Comparison of ENCODE assay signal across 9 mouse cellular contexts in genomic region chr8:10249156-10249555, GRCm38 (mm10).
DNase-seq lines count a peak whose midpoint lies in the region; ATAC-seq lines count a peak whose summit lies in the region.
"Had no signal": no experiment of that assay in that cellular context is flagged by ENCODE, and none has a peak within 500 bp of the region (broad histone marks: within the 10 kb centered on the region; RNA-seq: fewer than 3 reads in every experiment).

No protein-coding gene starts in this region.

- H3K27ac ChIP-seq in embryonic facial prominence, embryonic 13.5 days = no peak overlapping the region
- H3K27ac ChIP-seq in hindbrain, embryonic 12.5 days = no peak overlapping the region
- H3K27ac ChIP-seq in neural tube, embryonic 11.5 days (ENCODE audit: low read depth, low read length) = no peak overlapping the region
- H3K27ac ChIP-seq: embryonic facial prominence, embryonic 15.5 days had no signal

- peaks cover 6% of the 10 kb centered on the region for H3K4me1 ChIP-seq in embryonic facial prominence, embryonic 13.5 days
- H3K4me1 ChIP-seq in hindbrain, embryonic 12.5 days = peaks cover 8% of the 10 kb centered on the region
- no peaks in the 10 kb centered on the region for H3K4me1 ChIP-seq in neural tube, embryonic 11.5 days (ENCODE audit: control insufficient read depth, insufficient read depth, low read length)

- no peak overlapping the region for H3K9ac ChIP-seq in embryonic facial prominence, embryonic 13.5 days
- H3K9ac ChIP-seq in hindbrain, embryonic 12.5 days = no peak overlapping the region
- H3K9ac ChIP-seq in neural tube, embryonic 11.5 days (ENCODE audit: low read length) = no peak overlapping the region
- H3K9ac ChIP-seq: embryonic facial prominence, embryonic 15.5 days had no signal

- H3K4me2 ChIP-seq in embryonic facial prominence, embryonic 13.5 days = peak overlapping the region; percentile 33
- H3K4me2 ChIP-seq in hindbrain, embryonic 12.5 days (replicated peaks) = peak overlapping the region; percentile 56
- peak overlapping the region; percentile 30; the same call in 1 of the 2 replicates for H3K4me2 ChIP-seq in neural tube, embryonic 11.5 days (ENCODE audit: low read depth)
- H3K4me2 ChIP-seq: embryonic facial prominence, embryonic 15.5 days had no signal

- peaks cover 28% of the 10 kb centered on the region for H3K27me3 ChIP-seq in embryonic facial prominence, embryonic 13.5 days
- 0 out of 2 replicates have a peak, but pooled peaks cover 7% of the 10 kb centered on the region for H3K27me3 ChIP-seq in hindbrain, embryonic 12.5 days
- no peaks in the 10 kb centered on the region for H3K27me3 ChIP-seq in neural tube, embryonic 11.5 days (ENCODE audit: control insufficient read depth, insufficient read depth, low read length)

- ATAC-seq in embryonic facial prominence, embryonic 13.5 days (ENCODE audit: insufficient number of reproducible peaks, insufficient read depth, low FRiP score, low TSS enrichment, low read depth) = 0 out of 2 replicates have a peak, but pooled peaks have one; percentile 20
- peak; percentile 93 for ATAC-seq in hindbrain, embryonic 12.5 days (ENCODE audit: low FRiP score)
- no peak for ATAC-seq in neural tube, embryonic 11.5 days (ENCODE audit: insufficient read depth, low FRiP score, low TSS enrichment)

- H3K9me3 ChIP-seq in embryonic facial prominence, embryonic 13.5 days = no peaks in the 10 kb centered on the region
- no peaks in the 10 kb centered on the region for H3K9me3 ChIP-seq in hindbrain, embryonic 12.5 days (replicated peaks)
- no peaks in the 10 kb centered on the region for H3K9me3 ChIP-seq in neural tube, embryonic 11.5 days (ENCODE audit: control insufficient read depth, low read length)
- H3K9me3 ChIP-seq: embryonic facial prominence, embryonic 15.5 days had no signal

- DNase-seq in heart, adult 18-20 months = peak; percentile 3 to 22
- no peak for DNase-seq in heart, postnatal 25 days (ENCODE audit: low spot score)
- DNase-seq in neural tube, embryonic 11.5 days (ENCODE audit: low spot score) = peak; percentile 37
- no peak for DNase-seq in adrenal gland, postnatal 4 days (ENCODE audit: low spot score in 2 of 2)
- DNase-seq in lung, adult 18-20 months = no peak
- no peak for DNase-seq in spleen, postnatal 4 days (ENCODE audit: low spot score in 2 of 2)

- no peak overlapping the region for H3K4me3 ChIP-seq in embryonic facial prominence, embryonic 13.5 days
- H3K4me3 ChIP-seq in hindbrain, embryonic 12.5 days = no peak overlapping the region
- H3K4me3 ChIP-seq in neural tube, embryonic 11.5 days (ENCODE audit: low read depth, low read length) = no peak overlapping the region
- H3K4me3 ChIP-seq: embryonic facial prominence, embryonic 15.5 days had no signal

- intact Hi-C loops in heart, postnatal 25 days (cut with DNase I) = no loop called here

- WGBS in embryonic facial prominence, embryonic 13.5 days = 3% methylated on average over 15 of the region's 15 CpGs
- WGBS in hindbrain, embryonic 12.5 days = 2% methylated on average over 15 of the region's 15 CpGs
- WGBS in neural tube, embryonic 11.5 days = 4% methylated on average over 15 of the region's 15 CpGs

- no peaks in the 10 kb centered on the region for H3K36me3 ChIP-seq in embryonic facial prominence, embryonic 13.5 days
- no peaks in the 10 kb centered on the region for H3K36me3 ChIP-seq in hindbrain, embryonic 12.5 days
- H3K36me3 ChIP-seq in neural tube, embryonic 11.5 days (ENCODE audit: control insufficient read depth, insufficient read depth, low read length) = no peaks in the 10 kb centered on the region
- H3K36me3 ChIP-seq: embryonic facial prominence, embryonic 15.5 days had no signal

Comparison
In these comparisons a context has a peak if more than half of its experiments do, and no peak if none do; other contexts are left out.
1. DNase-seq: peak in heart, adult 18-20 months (2 of 2) and neural tube, embryonic 11.5 days (single experiment); none in heart, postnatal 25 days (single experiment), adrenal gland, postnatal 4 days (0 of 2), lung, adult 18-20 months (0 of 2) and spleen, postnatal 4 days (0 of 2).
2. Peak in every context shown above with its lines, with median percentiles within 50 percentile points of each other: H3K4me2 ChIP-seq.